40 mouse cellular contexts compared by ENCODE assay signal in genomic region chr17:46446264-46446663, GRCm38 (mm10). TPM values are rescaled to one million over a fixed set of nuclear protein-coding genes. Genes with fewer than 3 reads are reported as not detected.
"Had no signal": no experiment of that assay in that cellular context is flagged by ENCODE, and none has a peak within 500 bp of the region (broad histone marks: within the 10 kb centered on the region; RNA-seq: fewer than 3 reads in every experiment).

No protein-coding gene starts in this region.

- H3K9ac ChIP-seq: limb, embryonic 12.5 days; limb, embryonic 13.5 days; limb, embryonic 15.5 days; liver, embryonic 12.5 days; liver, embryonic 13.5 days; liver, embryonic 14.5 days; liver, embryonic 15.5 days; liver, postnatal 0 days; lung, embryonic 15.5 days; midbrain, embryonic 12.5 days; midbrain, embryonic 15.5 days; neural tube, embryonic 12.5 days had no signal

- H3K4me3 ChIP-seq: left cerebral cortex, adult 2 months; limb, embryonic 15.5 days; liver, embryonic 12.5 days; liver, embryonic 13.5 days; liver, embryonic 15.5 days; megakaryocyte, embryonic 14.5 days; midbrain, embryonic 12.5 days; midbrain, embryonic 15.5 days; myocyte; neural tube, embryonic 12.5 days had no signal

- H3K36me3 ChIP-seq: limb, embryonic 12.5 days; limb, embryonic 13.5 days; limb, embryonic 15.5 days; liver, embryonic 12.5 days; liver, embryonic 13.5 days; liver, embryonic 15.5 days; lung, embryonic 15.5 days; midbrain, embryonic 15.5 days had no signal

- H3K4me2 ChIP-seq: liver, embryonic 12.5 days; liver, embryonic 13.5 days; liver, embryonic 15.5 days; midbrain, embryonic 11.5 days; midbrain, embryonic 12.5 days; midbrain, embryonic 15.5 days had no signal

- ATAC-seq: liver, embryonic 12.5 days; liver, postnatal 0 days; lung, postnatal 0 days; midbrain, embryonic 15.5 days; midbrain, embryonic 16.5 days had no signal

- H3K4me1 ChIP-seq: liver, embryonic 13.5 days; liver, embryonic 15.5 days had no signal

- H3K9me3 ChIP-seq: limb, embryonic 12.5 days; limb, embryonic 13.5 days; limb, embryonic 15.5 days; liver, embryonic 12.5 days; liver, embryonic 13.5 days; liver, embryonic 15.5 days; lung, embryonic 15.5 days; midbrain, embryonic 12.5 days; midbrain, embryonic 15.5 days; neural tube, embryonic 12.5 days had no signal

- DNase-seq: liver; liver, embryonic 13.5 days; liver, postnatal 0 days; lung, adult 18-20 months; lung, adult 2 months; lung, embryonic 14.5 days; lung, postnatal 10 days; lung, postnatal 14 days; lung, postnatal 36 days; lung, postnatal 4 days; midbrain, embryonic 14.5 days had no signal

- H3K27ac ChIP-seq: left cerebral cortex, adult 2 months; limb, embryonic 12.5 days; limb, embryonic 13.5 days; limb, embryonic 15.5 days; liver, embryonic 12.5 days; liver, embryonic 13.5 days; liver, embryonic 14.5 days; liver, embryonic 15.5 days; lung, embryonic 15.5 days; macrophage; midbrain, embryonic 12.5 days; midbrain, embryonic 15.5 days; neural tube, embryonic 12.5 days had no signal

RNA-seq across cellular contexts. Expression of gene Slc22a7, which starts 8.0 kb away (rescaled TPM):
- total RNA-seq: megakaryocyte progenitor cell, adult 5-6 weeks; megakaryocyte, adult 5-6 weeks; megakaryocyte-erythroid progenitor cell, adult 5-6 weeks; monocyte, adult 5-6 weeks had no signal
- polyA plus RNA-seq: limb, embryonic 11.5 days; limb, embryonic 12.5 days; limb, embryonic 13.5 days; limb, embryonic 14.5 days; limb, embryonic 15.5 days; liver, embryonic 11.5 days; liver, embryonic 12.5 days; liver, embryonic 13.5 days; liver, embryonic 15.5 days; lung, adult 2 months; lung, embryonic 14.5 days; lung, embryonic 16.5 days; lung, postnatal 0 days; macrophage; midbrain, embryonic 11.5 days; midbrain, embryonic 12.5 days; midbrain, embryonic 14.5 days; midbrain, embryonic 15.5 days; midbrain, embryonic 16.5 days; midbrain, postnatal 0 days; myocyte; neural tube, embryonic 11.5 days; neural tube, embryonic 12.5 days had no signal

RNA-seq across cellular contexts. Expression of gene Crip3, which starts 17.5 kb away (rescaled TPM):
- total RNA-seq: liver, adult 2 months; megakaryocyte progenitor cell, adult 5-6 weeks; megakaryocyte, adult 5-6 weeks; megakaryocyte-erythroid progenitor cell, adult 5-6 weeks; monocyte, adult 5-6 weeks had no signal
- polyA plus RNA-seq: limb, embryonic 11.5 days; liver, embryonic 13.5 days; liver, embryonic 14.5 days; liver, embryonic 15.5 days; liver, embryonic 16.5 days; liver, postnatal 0 days; lung, embryonic 14.5 days; macrophage; myocyte had no signal

RNA-seq across cellular contexts. Expression of gene Ttbk1, which starts 41.2 kb away (rescaled TPM):
- total RNA-seq: megakaryocyte, adult 5-6 weeks had no signal
- polyA plus RNA-seq: liver, embryonic 16.5 days; liver, postnatal 0 days; macrophage; myocyte had no signal

RNA-seq across cellular contexts. Expression of gene Dnph1, which starts 50.2 kb away (rescaled TPM):
- total RNA-seq: monocyte, adult 5-6 weeks had no signal
